Mouse (Mus musculus) small intestine, adult 2 months (tissue): ENCODE measurements around the gene Dapk2. TPM values are rescaled to one million over a fixed set of nuclear protein-coding genes. Genes with fewer than 3 reads are reported as not detected.
A peak's percentile ranks its signal among the peaks of the same experiment; 100 is the strongest.

Experiments
- H3K27ac ChIP-seq: fragments of 200-500 bp; 2 replicates; pipeline ENCODE4 v1.5.1; 2012; ENCODE audit warnings: low read depth, low read length, control low read depth, inconsistent platforms; ENCODE audit not compliant: insufficient read depth
- H3K27me3 ChIP-seq: fragments of 200-500 bp; 2 replicates; pipeline ENCODE4 v1.6.1; 2012; ENCODE audit warnings: mild to moderate bottlenecking, moderate library complexity, low read length, inconsistent platforms; ENCODE audit not compliant: control insufficient read depth, insufficient read depth
- H3K36me3 ChIP-seq: fragments of 200-500 bp; 2 replicates; pipeline ENCODE4 v1.6.1; 2012; ENCODE audit warnings: mild to moderate bottlenecking, low read length, control low read depth, inconsistent platforms; ENCODE audit not compliant: control insufficient read depth, insufficient read depth
- H3K4me1 ChIP-seq: fragments of 200-500 bp; 2 replicates; pipeline ENCODE4 v1.6.1; 2012; ENCODE audit warnings: low read length, inconsistent platforms, mixed read lengths; ENCODE audit not compliant: control insufficient read depth, insufficient read depth, insufficient read length
- H3K4me3 ChIP-seq: fragments of 200-500 bp; 2 replicates; pipeline ENCODE4 v1.5.1; 2012; ENCODE audit warnings: low read depth, mild to moderate bottlenecking, control low read depth, inconsistent platforms, low read length, moderate library complexity
- CTCF ChIP-seq: fragments of 200-500 bp; IDR thresholded peaks from 2 replicates; pipeline ENCODE4 v1.5.1; 2012; ENCODE audit warnings: low read depth, mild to moderate bottlenecking, control low read depth, inconsistent platforms, low read length, moderate library complexity, mixed read lengths; ENCODE audit not compliant: insufficient replicate concordance, insufficient read length; ENCODE audit errors: extremely low read depth
- POLR2A ChIP-seq: fragments of 200-500 bp; IDR thresholded peaks from 2 replicates; pipeline ENCODE4 v1.6.1; 2012; ENCODE audit warnings: low read depth, mild to moderate bottlenecking, control low read depth, inconsistent platforms, low read length, moderate library complexity
- WGBS: fragments of 180-500 bp; shearing (Covaris S2); methylation state at CpG from one replicate; pipeline ENCODE4 v1.1.7; 2018; 5-methylcytosine and 5-hydroxymethylcytosine counted together
- polyA plus RNA-seq: library from polyadenylated mRNA; depleted of rRNA; stranded (reverse); fragments of >200 nt; gene quantifications from 2 replicates; pipeline ENCODE4 v1.2.3, GENCODE M21; 2012

The Dapk2 gene
- polyA plus RNA-seq, 1 experiment, result 8.2 TPM

DNA sequence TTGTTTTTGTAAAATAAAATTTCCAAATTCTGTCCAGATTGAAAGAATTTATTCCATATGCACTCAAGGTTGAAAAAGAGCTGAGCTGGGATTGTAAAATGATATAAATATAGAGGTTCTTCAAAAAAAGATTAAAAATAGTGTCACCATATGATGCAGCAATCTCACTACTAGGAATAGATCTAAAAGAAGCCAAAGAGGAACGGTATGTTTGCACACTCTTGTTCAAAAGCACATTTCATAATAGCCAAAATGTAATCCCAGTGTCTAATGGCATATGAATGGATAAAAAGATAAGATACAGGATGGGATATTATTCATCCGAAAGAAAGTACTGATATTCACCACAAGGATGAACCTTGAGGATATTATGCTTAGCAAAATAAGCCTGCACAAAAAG is 38.5 kb upstream of the Dapk2 start:
- WGBS, result 75% methylated on average over 2 of the region's 2 CpGs
- no peak overlapping the region for H3K27ac ChIP-seq
- no peaks in the 10 kb centered on the region for H3K27me3 ChIP-seq
- peaks cover 8% of the 10 kb centered on the region for H3K36me3 ChIP-seq
- TF ChIP-seq POLR2A (no peak), CTCF (no peak)
- H3K4me3 ChIP-seq, result no peak overlapping the region
- H3K4me1 ChIP-seq, result peaks cover 5% of the 10 kb centered on the region; the same call in 1 of the 2 replicates

- WGBS, result 87% methylated on average over 4 of the region's 4 CpGs
- H3K27ac ChIP-seq, result no peak overlapping the region
- no peaks in the 10 kb centered on the region for H3K27me3 ChIP-seq
- H3K4me1 ChIP-seq, result peaks cover 5% of the 10 kb centered on the region; the same call in 1 of the 2 replicates
- peaks cover 3% of the 10 kb centered on the region for H3K36me3 ChIP-seq
- no peak overlapping the region for H3K4me3 ChIP-seq
- TF ChIP-seq POLR2A (no peak), CTCF (no peak)
Measured at GRCm38 (mm10) chr9:66120106-66120505, 37.9 kb upstream of the Dapk2 start.

DNA sequence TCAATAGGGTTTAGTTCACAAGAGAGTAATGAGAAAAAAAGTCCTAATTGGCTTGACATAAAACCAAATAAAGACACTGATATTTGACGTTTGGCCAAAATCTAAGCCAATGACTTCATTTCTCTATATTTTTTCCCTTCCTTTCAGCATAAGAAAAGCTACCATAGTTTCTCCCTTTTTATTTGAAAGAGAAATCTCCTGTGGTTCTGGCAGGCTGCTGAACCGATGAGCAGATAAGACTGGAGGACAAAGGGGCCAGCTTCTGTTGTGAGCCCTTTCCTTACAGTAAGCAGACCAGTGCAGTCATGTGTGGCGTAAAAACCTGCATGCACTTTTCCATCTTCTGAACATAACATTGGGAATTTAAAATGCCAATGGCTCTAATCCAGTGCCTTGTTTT is 37.1 kb upstream of the Dapk2 start:
- Histone ChIP-seq H3K4me3 (no peak overlapping the region), H3K27ac (no peak overlapping the region), H3K36me3 (no peaks in the 10 kb centered on the region; the same call in 1 of the 2 replicates), H3K27me3 (no peaks in the 10 kb centered on the region), H3K4me1 (peaks cover 7% of the 10 kb centered on the region; the same call in 1 of the 2 replicates)
- 64% methylated on average over 3 of the region's 3 CpGs for WGBS
- TF ChIP-seq CTCF (no peak), POLR2A (no peak)

DNA sequence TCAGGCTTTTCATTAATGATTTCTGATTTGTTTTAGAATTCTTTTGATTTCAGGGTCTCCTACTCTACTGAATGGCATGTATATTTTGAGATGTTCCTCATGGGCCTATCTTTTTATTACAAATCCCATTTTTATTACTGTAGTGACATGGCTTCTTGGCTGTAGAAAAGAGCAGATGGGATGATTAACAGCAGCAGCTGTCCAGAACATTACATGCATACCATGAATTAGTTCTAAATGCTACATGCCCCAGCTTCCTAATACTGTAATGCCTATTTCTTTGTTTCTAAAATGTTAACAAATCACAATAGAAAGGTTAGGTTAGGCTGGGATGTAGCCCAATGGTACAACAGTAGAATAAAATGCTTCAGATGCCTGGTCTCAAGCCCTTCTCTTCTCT is 36.6 kb upstream of the Dapk2 start:
- H3K4me3 ChIP-seq, result no peak overlapping the region
- peaks cover 7% of the 10 kb centered on the region; the same call in 1 of the 2 replicates for H3K4me1 ChIP-seq
- no peak overlapping the region for H3K27ac ChIP-seq
- no peaks in the 10 kb centered on the region for H3K27me3 ChIP-seq
- no peaks in the 10 kb centered on the region for H3K36me3 ChIP-seq
- TF ChIP-seq CTCF, result no peak
- TF ChIP-seq POLR2A, result no peak

DNA sequence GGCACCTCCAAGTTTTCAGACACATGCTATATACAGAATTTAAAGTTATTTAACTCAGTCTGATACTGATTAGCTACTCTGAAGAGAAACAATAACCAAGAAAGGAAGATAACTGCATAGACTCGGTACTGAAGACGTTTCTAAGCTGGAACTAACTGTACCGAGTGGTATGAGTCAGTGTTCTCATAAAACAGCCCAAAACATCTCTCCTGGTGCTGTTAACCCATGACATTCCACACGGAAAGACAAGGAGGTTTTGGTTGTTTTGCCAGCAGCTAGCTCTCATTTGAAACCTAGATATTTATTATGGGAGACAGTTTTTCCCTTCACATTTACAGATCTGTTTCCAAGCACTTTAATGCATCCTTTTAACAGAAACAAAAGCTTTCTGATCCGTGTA is 34.4 kb upstream of the Dapk2 start:
- no peaks in the 10 kb centered on the region for H3K36me3 ChIP-seq
- no peak overlapping the region for H3K27ac ChIP-seq
- no peak overlapping the region for H3K4me3 ChIP-seq
- no peaks in the 10 kb centered on the region for H3K27me3 ChIP-seq
- peaks cover 6% of the 10 kb centered on the region; the same call in 1 of the 2 replicates for H3K4me1 ChIP-seq
- whole genome bisulfite sequencing, result 2% methylated on average over 5 of the region's 5 CpGs
- TF ChIP-seq POLR2A (no peak), CTCF (no peak)

DNA sequence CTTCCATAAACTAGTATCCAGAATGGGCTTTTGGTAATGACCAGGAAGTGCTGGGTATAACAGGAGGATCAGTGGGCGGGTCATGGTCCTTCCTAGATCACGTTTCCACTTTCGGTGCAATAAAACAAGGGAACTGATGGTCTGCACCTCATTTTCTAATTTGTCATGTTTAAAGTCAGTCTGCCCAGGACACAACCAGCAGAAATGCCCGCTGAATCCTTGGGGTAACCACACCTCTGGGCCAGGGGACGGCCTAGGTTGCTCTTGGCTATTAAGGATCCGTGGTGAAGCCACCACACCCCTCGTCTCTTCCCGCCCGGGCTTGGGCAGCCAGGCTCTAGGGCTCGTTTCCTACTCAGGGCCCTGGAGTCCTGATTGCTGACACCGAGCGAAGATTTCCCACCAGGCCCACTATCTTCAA is 33.9 kb upstream of the Dapk2 start:
- peak overlapping the region; percentile 89 for H3K4me3 ChIP-seq
- H3K36me3 ChIP-seq, result no peaks in the 10 kb centered on the region
- under 1% methylated on average over 12 of the region's 12 CpGs for WGBS
- peak overlapping the region; percentile 79 for H3K27ac ChIP-seq
- no peak for TF ChIP-seq CTCF
- TF ChIP-seq POLR2A, result no peak
- peaks cover 6% of the 10 kb centered on the region; the same call in 1 of the 2 replicates for H3K4me1 ChIP-seq
- no peaks in the 10 kb centered on the region for H3K27me3 ChIP-seq

DNA sequence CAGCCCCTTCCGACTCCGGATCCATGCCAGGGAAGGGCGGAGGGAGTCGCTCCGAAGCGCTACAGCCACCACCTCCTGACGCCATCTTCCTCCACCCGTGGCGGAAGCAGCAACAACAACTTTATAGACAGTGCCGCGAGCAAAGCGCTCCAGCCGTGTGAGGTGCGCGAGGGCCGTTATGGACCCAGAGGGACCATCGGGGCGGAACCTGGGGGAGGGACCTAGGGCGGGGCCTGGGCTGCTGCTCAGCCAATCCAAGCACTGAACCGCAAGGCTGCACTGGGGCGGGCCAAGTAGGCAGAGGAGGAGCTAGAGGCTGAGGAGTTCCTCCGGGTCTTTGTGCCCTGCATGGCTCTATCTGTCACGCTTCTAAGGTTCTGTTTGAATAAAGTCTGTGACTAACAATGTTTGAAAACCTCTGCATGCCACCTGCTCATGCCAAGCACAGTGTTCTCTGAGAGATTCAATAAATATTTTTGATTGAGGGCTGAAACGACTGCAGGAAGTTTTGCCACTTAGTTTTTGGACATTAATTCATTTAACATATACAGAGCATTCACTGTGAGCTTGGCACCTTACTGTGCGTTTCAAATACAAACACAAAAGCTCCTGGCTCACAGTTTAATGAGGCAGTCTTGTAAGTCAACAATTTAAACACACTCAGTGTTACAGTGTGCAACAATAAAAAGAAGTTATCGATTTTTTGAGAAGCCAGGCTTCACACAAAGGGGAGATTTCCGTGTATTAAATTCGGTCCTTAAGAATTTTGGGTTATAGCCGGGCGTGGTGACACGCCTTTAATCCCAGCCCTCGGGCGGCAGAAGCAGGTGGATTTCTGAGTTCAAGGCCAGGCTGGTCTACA is 33.1 kb upstream of the Dapk2 start:
- peaks cover 6% of the 10 kb centered on the region; the same call in 1 of the 2 replicates for H3K4me1 ChIP-seq
- peak overlapping the region; percentile 79 for H3K27ac ChIP-seq
- no peaks in the 10 kb centered on the region for H3K27me3 ChIP-seq
- TF ChIP-seq CTCF, result no peak
- TF ChIP-seq POLR2A, result peak; percentile 91
- no peaks in the 10 kb centered on the region for H3K36me3 ChIP-seq
- peak overlapping the region; percentile 89 for H3K4me3 ChIP-seq
- WGBS, result 5% methylated on average over 33 of the region's 33 CpGs
